ENCODE assay signal across 13 mouse cellular contexts in genomic region chr3:68675980-68676678, GRCm38 (mm10). TPM values are rescaled to one million over a fixed set of nuclear protein-coding genes. Genes with fewer than 3 reads are reported as not detected.
DNase-seq lines count a peak whose midpoint lies in the region; ATAC-seq and TF ChIP-seq lines count a peak whose summit lies in the region.
"Had no signal": no experiment of that assay in that cellular context is flagged by ENCODE, and none has a peak within 500 bp of the region (broad histone marks: within the 10 kb centered on the region; RNA-seq: fewer than 3 reads in every experiment).

No protein-coding gene starts in this region.

- TF ChIP-seq CTCF in lung, postnatal 0 days (IDR thresholded peaks at IDR 0.05): no peak
- no peak for TF ChIP-seq CTCF in olfactory bulb, adult 2 months (IDR thresholded peaks at IDR 0.05; ENCODE audit: insufficient read depth, low read depth, low read length)

- H3K9ac ChIP-seq in forebrain, embryonic 13.5 days: no peak overlapping the region
- H3K9ac ChIP-seq in forebrain, embryonic 11.5 days (ENCODE audit: low read length): no peak overlapping the region
- no peak overlapping the region for H3K9ac ChIP-seq in heart, embryonic 16.5 days (ENCODE audit: low read length)
- H3K9ac ChIP-seq in lung, postnatal 0 days (replicated peaks; ENCODE audit: low read depth): no peak overlapping the region

- WGBS in forebrain, embryonic 13.5 days: 82% methylated on average over 10 of the region's 10 CpGs
- WGBS in forebrain, embryonic 11.5 days: 82% methylated on average over 10 of the region's 10 CpGs
- 59% methylated on average over 10 of the region's 10 CpGs for WGBS in heart, embryonic 16.5 days
- WGBS in lung, postnatal 0 days: 37% methylated on average over 10 of the region's 10 CpGs
- WGBS in olfactory bulb, adult 2 months: 45% methylated on average over 10 of the region's 10 CpGs

- DNase-seq in forebrain, embryonic 11.5 days (ENCODE audit: low spot score): no peak
- DNase-seq in heart, adult 18-20 months: no peak
- DNase-seq in lung, postnatal 0 days (ENCODE audit: low spot score): no peak
- DNase-seq in lung, postnatal 36 days: no peak
- no peak for DNase-seq in urinary bladder, postnatal 25 days (ENCODE audit: low spot score)
- DNase-seq: cerebellum, adult 18-20 months; kidney, adult 2 months had no signal

- ATAC-seq in forebrain, embryonic 13.5 days: peak; percentile 41; the same call in 1 of the 2 replicates
- no peak for ATAC-seq in forebrain, embryonic 11.5 days (replicated peaks; ENCODE audit: low FRiP score)
- no peak for ATAC-seq in heart, embryonic 16.5 days (replicated peaks; ENCODE audit: extremely low read depth, insufficient read depth, low FRiP score)
- no peak for ATAC-seq in lung, postnatal 0 days

- no peak for TF ChIP-seq POLR2A in olfactory bulb, adult 2 months (IDR thresholded peaks at IDR 0.05; ENCODE audit: insufficient read depth, low read depth, low read length)

- no peak for TF ChIP-seq EP300 in lung, postnatal 0 days (IDR thresholded peaks at IDR 0.05)

- no peak overlapping the region for H3K4me2 ChIP-seq in forebrain, embryonic 13.5 days
- H3K4me2 ChIP-seq in forebrain, embryonic 11.5 days (ENCODE audit: low read depth, low read length, severe bottlenecking): no peak overlapping the region
- peak overlapping the region; percentile 56 for H3K4me2 ChIP-seq in heart, embryonic 16.5 days (ENCODE audit: low read depth, low read length)
- peak overlapping the region; percentile 57; the same call in 1 of the 2 replicates for H3K4me2 ChIP-seq in lung, postnatal 0 days (replicated peaks; ENCODE audit: low read depth, low read length)

- no peaks in the 10 kb centered on the region for H3K36me3 ChIP-seq in forebrain, embryonic 13.5 days (ENCODE audit: poor library complexity, severe bottlenecking)
- no peaks in the 10 kb centered on the region for H3K36me3 ChIP-seq in forebrain, embryonic 11.5 days (ENCODE audit: control insufficient read depth, insufficient read depth, low read length)
- H3K36me3 ChIP-seq in heart, embryonic 16.5 days (ENCODE audit: control insufficient read depth, insufficient read depth): no peaks in the 10 kb centered on the region
- H3K36me3 ChIP-seq in lung, postnatal 0 days (ENCODE audit: insufficient read depth, low read length): no peaks in the 10 kb centered on the region

- no peaks in the 10 kb centered on the region for H3K9me3 ChIP-seq in forebrain, embryonic 13.5 days (replicated peaks)
- no peaks in the 10 kb centered on the region for H3K9me3 ChIP-seq in forebrain, embryonic 11.5 days (ENCODE audit: control insufficient read depth, low read length)
- H3K9me3 ChIP-seq in heart, embryonic 16.5 days (replicated peaks; ENCODE audit: control insufficient read depth, low read length): no peaks in the 10 kb centered on the region
- H3K9me3 ChIP-seq in lung, postnatal 0 days (ENCODE audit: low read length): no peaks in the 10 kb centered on the region

- H3K4me3 ChIP-seq in forebrain, embryonic 13.5 days: no peak overlapping the region
- H3K4me3 ChIP-seq in forebrain, embryonic 11.5 days (ENCODE audit: low read depth, low read length): no peak overlapping the region
- peak overlapping the region; percentile 33; the same call in 1 of the 2 replicates for H3K4me3 ChIP-seq in heart, embryonic 16.5 days (ENCODE audit: low read length)
- 0 out of 2 replicates have a peak overlapping the region, but pooled peaks have one; percentile 30 for H3K4me3 ChIP-seq in lung, postnatal 0 days (ENCODE audit: low read depth, low read length)
- H3K4me3 ChIP-seq in olfactory bulb, adult 2 months (ENCODE audit: insufficient read depth, low read depth, low read length): no peak overlapping the region

- H3K4me1 ChIP-seq in forebrain, embryonic 13.5 days: no peaks in the 10 kb centered on the region
- H3K4me1 ChIP-seq in forebrain, embryonic 11.5 days (replicated peaks; ENCODE audit: control insufficient read depth, insufficient read depth, low read length): no peaks in the 10 kb centered on the region
- 0 out of 2 replicates have a peak, but pooled peaks cover 3% of the 10 kb centered on the region for H3K4me1 ChIP-seq in heart, embryonic 16.5 days (ENCODE audit: control insufficient read depth, insufficient read depth, low read length)
- no peaks in the 10 kb centered on the region; the same call in 1 of the 2 replicates for H3K4me1 ChIP-seq in lung, postnatal 0 days (ENCODE audit: insufficient read depth, low read depth, low read length)
- H3K4me1 ChIP-seq in olfactory bulb, adult 2 months (ENCODE audit: control insufficient read depth, insufficient read depth, low read length): peaks cover 3% of the 10 kb centered on the region

- H3K27me3 ChIP-seq in forebrain, embryonic 13.5 days: no peaks in the 10 kb centered on the region
- H3K27me3 ChIP-seq in forebrain, embryonic 11.5 days (ENCODE audit: control insufficient read depth, insufficient read depth, low read length): no peaks in the 10 kb centered on the region
- no peaks in the 10 kb centered on the region for H3K27me3 ChIP-seq in heart, embryonic 16.5 days (ENCODE audit: control insufficient read depth, insufficient read depth, low read length)
- no peaks in the 10 kb centered on the region for H3K27me3 ChIP-seq in lung, postnatal 0 days (replicated peaks; ENCODE audit: insufficient read depth, low read length)

- H3K27ac ChIP-seq in forebrain, embryonic 13.5 days: no peak overlapping the region
- H3K27ac ChIP-seq in forebrain, embryonic 11.5 days (ENCODE audit: low read depth, low read length): no peak overlapping the region
- H3K27ac ChIP-seq in heart, embryonic 16.5 days (ENCODE audit: low read length): peak overlapping the region; percentile 26; the same call in 1 of the 2 replicates
- peak overlapping the region; percentile 83; the same call in 1 of the 2 replicates for H3K27ac ChIP-seq in lung, postnatal 0 days (ENCODE audit: low read length)
- H3K27ac ChIP-seq in olfactory bulb, adult 2 months (ENCODE audit: insufficient read depth, low read depth, low read length): peak overlapping the region; percentile 80; the same call in 1 of the 2 replicates

RNA-seq across cellular contexts. Expression of gene Il12a, which starts 14.3 kb away (rescaled TPM):
- 0.13 TPM in 1 of 2 replicates, not detected in the other for polyA plus RNA-seq in forebrain, embryonic 13.5 days (2015; fragmentation: Nextera tagmentation; extraction: Ambion mirVana)
- 0.31 and 0.36 TPM in 2 replicates for polyA plus RNA-seq in forebrain, embryonic 11.5 days (2014; fragmentation: Nextera tagmentation; extraction: Ambion mirVana)
- not detected in 2 replicates for polyA plus RNA-seq in heart, embryonic 16.5 days (2015; fragmentation: Nextera tagmentation; extraction: Ambion mirVana)
- under 1 TPM in 1 of 2 experiments, not detected in 1; 0.82 TPM for total RNA-seq in heart, adult 18-20 months (2021)
- 1.4 TPM in 2 replicates for polyA plus RNA-seq in lung, postnatal 0 days (2015; fragmentation: Nextera tagmentation; extraction: Ambion mirVana)
- polyA plus RNA-seq in olfactory bulb, adult 2 months (2012; ENCODE audit: insufficient read depth, insufficient read length, low replicate concordance, missing spikeins): not detected in 2 replicates
- total RNA-seq: ES-E14; left cerebral cortex, postnatal 4 days had no signal
- polyA plus RNA-seq: embryonic facial prominence, embryonic 11.5 days had no signal

Comparison
In these comparisons a context has a peak if more than half of its experiments do, and no peak if none do; other contexts are left out.
1. H3K27ac ChIP-seq: peak in heart, embryonic 16.5 days (single experiment), lung, postnatal 0 days (single experiment) and olfactory bulb, adult 2 months (single experiment); none in forebrain, embryonic 13.5 days (single experiment) and forebrain, embryonic 11.5 days (single experiment).
2. H3K4me2 ChIP-seq: peak in heart, embryonic 16.5 days (single experiment) and lung, postnatal 0 days (single experiment); none in forebrain, embryonic 13.5 days (single experiment) and forebrain, embryonic 11.5 days (single experiment).
3. H3K4me3 ChIP-seq: peak in heart, embryonic 16.5 days (single experiment) and lung, postnatal 0 days (single experiment); none in forebrain, embryonic 13.5 days (single experiment), forebrain, embryonic 11.5 days (single experiment) and olfactory bulb, adult 2 months (single experiment).